Mouse (Mus musculus) neural tube, embryonic 15.5 days (tissue): ENCODE data around the gene Igsf3. TPM values are rescaled to one million over a fixed set of nuclear protein-coding genes. Genes with fewer than 3 reads are reported as not detected.

ENCODE experiments used
- ATAC-seq: fragments of 200-750 bp; cut with Nextera tagmentation; 2 replicates; pipeline ENCODE4 v1.8.0; 2017; ENCODE audit warnings: mild to moderate bottlenecking, moderate TSS enrichment, moderate library complexity; ENCODE audit not compliant: low FRiP score
- H3K27ac ChIP-seq: fragments of 300-500 bp; sonication (generic); replicated peaks from 2 replicates; pipeline ENCODE4 v1.5.1; 2015; ENCODE audit warnings: mild to moderate bottlenecking, inconsistent platforms
- H3K27me3 ChIP-seq: fragments of 300-500 bp; sonication (generic); replicated peaks from 2 replicates; pipeline ENCODE4 v1.6.1; 2015; ENCODE audit warnings: inconsistent platforms
- H3K36me3 ChIP-seq: fragments of 300-500 bp; sonication (generic); 2 replicates; pipeline ENCODE4 v1.6.1; 2015; ENCODE audit warnings: inconsistent platforms
- H3K4me1 ChIP-seq: fragments of 300-500 bp; sonication (generic); 2 replicates; pipeline ENCODE4 v1.6.1; 2015; ENCODE audit warnings: inconsistent platforms
- H3K4me2 ChIP-seq: fragments of 300-500 bp; sonication (generic); 2 replicates; pipeline ENCODE4 v1.6.1; 2015; ENCODE audit warnings: inconsistent platforms, mild to moderate bottlenecking, moderate library complexity
- H3K4me3 ChIP-seq: fragments of 300-500 bp; sonication (generic); replicated peaks from 2 replicates; pipeline ENCODE4 v1.5.1; 2015; ENCODE audit warnings: mild to moderate bottlenecking, inconsistent platforms
- H3K9ac ChIP-seq: fragments of 300-500 bp; sonication (generic); replicated peaks from 2 replicates; pipeline ENCODE4 v1.6.1; 2015; ENCODE audit warnings: mild to moderate bottlenecking, inconsistent platforms
- H3K9me3 ChIP-seq: fragments of 300-500 bp; sonication (generic); replicated peaks from 2 replicates; pipeline ENCODE4 v1.6.1; 2016; ENCODE audit warnings: inconsistent platforms
- WGBS: fragments of 180-500 bp; shearing (Covaris S2); methylation state at CpG from one replicate; pipeline ENCODE4 v1.1.7; 2015; ENCODE audit warnings: mixed read lengths; 5-methylcytosine and 5-hydroxymethylcytosine counted together
- polyA plus RNA-seq: library from polyadenylated mRNA; unstranded; fragments of >200 nt; fragmentation: Nextera tagmentation; extraction: Ambion mirVana; gene quantifications from 2 replicates; pipeline ENCODE4 v1.2.1, GENCODE M21; 2015

Igsf3 gene
- 84.8 and 89.7 TPM in 2 replicates for polyA plus RNA-seq

- peak within 1 kb of the TSS; percentile 83 for H3K27ac ChIP-seq
Measured at GRCm38 (mm10) chr3:101376538-101377247, at the start of gene Igsf3. Gene Igsf3, plus strand, starts transcription at chr3:101377083.

GRCm38 (mm10) chr3:101327248-101327647 lies 49.6 kb upstream of the Igsf3 start:
- WGBS, result 61% methylated on average over 2 of the region's 2 CpGs
- no peak for ATAC-seq
- H3K4me2 ChIP-seq, result no peak overlapping the region
- 0 out of 2 replicates have a peak, but pooled peaks cover 3% of the 10 kb centered on the region for H3K9me3 ChIP-seq
- no peak overlapping the region for H3K27ac ChIP-seq
- H3K36me3 ChIP-seq, result no peaks in the 10 kb centered on the region
- H3K4me3 ChIP-seq, result no peak overlapping the region
- H3K27me3 ChIP-seq, result no peaks in the 10 kb centered on the region
- no peaks in the 10 kb centered on the region for H3K4me1 ChIP-seq
- H3K9ac ChIP-seq, result no peak overlapping the region

More at GRCm38 (mm10) chr3:101376538-101377247, at the start of gene Igsf3:
- peaks cover 44% of the 10 kb centered on the region for H3K4me1 ChIP-seq
- ATAC-seq, result peak; percentile 80
- H3K9me3 ChIP-seq, result no peaks in the 10 kb centered on the region
- no peaks in the 10 kb centered on the region for H3K36me3 ChIP-seq
- H3K9ac ChIP-seq, result peak within 1 kb of the TSS; percentile 94
- 3% methylated on average over 47 of the region's 56 CpGs for WGBS
- H3K4me2 ChIP-seq, result peak within 1 kb of the TSS; percentile 80
- H3K4me3 ChIP-seq, result peak within 1 kb of the TSS; percentile 90
- H3K27me3 ChIP-seq, result no peaks in the 10 kb centered on the region

GRCm38 (mm10) chr3:101328617-101329016 lies 48.3 kb upstream of the Igsf3 start:
- ATAC-seq, result no peak
- Histone ChIP-seq H3K4me1 (no peaks in the 10 kb centered on the region), H3K27ac (no peak overlapping the region), H3K9ac (no peak overlapping the region), H3K36me3 (no peaks in the 10 kb centered on the region), H3K27me3 (no peaks in the 10 kb centered on the region), H3K4me3 (no peak overlapping the region), H3K4me2 (no peak overlapping the region), H3K9me3 (0 out of 2 replicates have a peak, but pooled peaks cover 3% of the 10 kb centered on the region)
- 86% methylated on average over 7 of the region's 7 CpGs for WGBS

GRCm38 (mm10) chr3:101343199-101343924 lies 33.5 kb upstream of the Igsf3 start:
- peak overlapping the region; percentile 60 for H3K27ac ChIP-seq

GRCm38 (mm10) chr3:101344246-101344645 lies 32.6 kb upstream of the Igsf3 start:
- Histone ChIP-seq H3K4me1 (peaks cover 29% of the 10 kb centered on the region), H3K4me3 (no peak overlapping the region), H3K9ac (no peak overlapping the region), H3K27ac (peak overlapping the region; percentile 60; the same call in 1 of the 2 replicates), H3K27me3 (no peaks in the 10 kb centered on the region), H3K9me3 (no peaks in the 10 kb centered on the region), H3K4me2 (no peak overlapping the region), H3K36me3 (no peaks in the 10 kb centered on the region)
- WGBS, result 39% methylated on average over 3 of the region's 3 CpGs
- ATAC-seq, result peak; percentile 22; the same call in 1 of the 2 replicates

More at GRCm38 (mm10) chr3:101343199-101343924, 33.5 kb upstream of the Igsf3 start:
- no peak overlapping the region for H3K9ac ChIP-seq
- H3K4me1 ChIP-seq, result peaks cover 20% of the 10 kb centered on the region
- H3K4me2 ChIP-seq, result no peak overlapping the region
- H3K27me3 ChIP-seq, result no peaks in the 10 kb centered on the region
- H3K36me3 ChIP-seq, result no peaks in the 10 kb centered on the region
- peak; percentile 67 for ATAC-seq
- WGBS, result 65% methylated on average over 9 of the region's 9 CpGs
- no peaks in the 10 kb centered on the region for H3K9me3 ChIP-seq
- H3K4me3 ChIP-seq, result no peak overlapping the region

- Histone ChIP-seq H3K9me3 (no peaks in the 10 kb centered on the region), H3K4me3 (no peak overlapping the region), H3K4me2 (no peak overlapping the region), H3K36me3 (no peaks in the 10 kb centered on the region), H3K9ac (no peak overlapping the region), H3K4me1 (peaks cover 40% of the 10 kb centered on the region), H3K27me3 (no peaks in the 10 kb centered on the region), H3K27ac (no peak overlapping the region)
- ATAC-seq, result no peak
- WGBS, result 63% methylated on average over 6 of the region's 6 CpGs
Measured at GRCm38 (mm10) chr3:101345299-101345698, 31.6 kb upstream of the Igsf3 start.

- H3K36me3 ChIP-seq, result no peaks in the 10 kb centered on the region
- H3K27ac ChIP-seq, result no peak overlapping the region
- H3K9ac ChIP-seq, result no peak overlapping the region
- no peak overlapping the region for H3K4me3 ChIP-seq
- no peaks in the 10 kb centered on the region for H3K27me3 ChIP-seq
- no peaks in the 10 kb centered on the region for H3K9me3 ChIP-seq
- peaks cover 52% of the 10 kb centered on the region for H3K4me1 ChIP-seq
- no peak for ATAC-seq
- no peak overlapping the region for H3K4me2 ChIP-seq
- 69% methylated on average over 1 of the region's 1 CpGs for WGBS
Measured at GRCm38 (mm10) chr3:101346806-101347205, 30.1 kb upstream of the Igsf3 start.

- H3K27me3 ChIP-seq, result no peaks in the 10 kb centered on the region
- H3K9ac ChIP-seq, result no peak overlapping the region
- 65% methylated on average over 9 of the region's 9 CpGs for WGBS
- no peak for ATAC-seq
- H3K4me1 ChIP-seq, result peaks cover 47% of the 10 kb centered on the region
- no peaks in the 10 kb centered on the region for H3K9me3 ChIP-seq
- H3K36me3 ChIP-seq, result no peaks in the 10 kb centered on the region
- peak overlapping the region; percentile 77 for H3K27ac ChIP-seq
- H3K4me2 ChIP-seq, result no peak overlapping the region
- no peak overlapping the region for H3K4me3 ChIP-seq
Measured at GRCm38 (mm10) chr3:101348501-101349161, 28.3 kb upstream of the Igsf3 start.

- no peak overlapping the region for H3K9ac ChIP-seq
- 0 out of 2 replicates have a peak overlapping the region, but pooled peaks have one; percentile 9 for H3K4me2 ChIP-seq
- 17% methylated on average over 6 of the region's 6 CpGs for WGBS
- H3K36me3 ChIP-seq, result no peaks in the 10 kb centered on the region
- H3K27me3 ChIP-seq, result no peaks in the 10 kb centered on the region
- no peaks in the 10 kb centered on the region for H3K9me3 ChIP-seq
- peak; percentile 90 for ATAC-seq
- H3K4me1 ChIP-seq, result peaks cover 36% of the 10 kb centered on the region
- no peak overlapping the region for H3K4me3 ChIP-seq
- H3K27ac ChIP-seq, result peak overlapping the region; percentile 77
Measured at GRCm38 (mm10) chr3:101349542-101350307, 27.2 kb upstream of the Igsf3 start.

- H3K4me3 ChIP-seq, result no peak overlapping the region
- H3K4me1 ChIP-seq, result peaks cover 35% of the 10 kb centered on the region
- no peaks in the 10 kb centered on the region for H3K9me3 ChIP-seq
- peak; percentile 51 for ATAC-seq
- no peak overlapping the region for H3K4me2 ChIP-seq
- H3K36me3 ChIP-seq, result no peaks in the 10 kb centered on the region
- H3K9ac ChIP-seq, result no peak overlapping the region
- WGBS, result 29% methylated on average over 4 of the region's 4 CpGs
- H3K27ac ChIP-seq, result peak overlapping the region; percentile 77
- H3K27me3 ChIP-seq, result no peaks in the 10 kb centered on the region
Measured at GRCm38 (mm10) chr3:101350406-101350805, 26.5 kb upstream of the Igsf3 start.

GRCm38 (mm10) chr3:101354490-101354889 lies 22.4 kb upstream of the Igsf3 start:
- H3K4me3 ChIP-seq, result no peak overlapping the region
- ATAC-seq, result no peak
- no peak overlapping the region for H3K9ac ChIP-seq
- H3K36me3 ChIP-seq, result no peaks in the 10 kb centered on the region
- peaks cover 21% of the 10 kb centered on the region for H3K4me1 ChIP-seq
- H3K27me3 ChIP-seq, result no peaks in the 10 kb centered on the region
- no peak overlapping the region for H3K27ac ChIP-seq
- no peaks in the 10 kb centered on the region for H3K9me3 ChIP-seq
- H3K4me2 ChIP-seq, result no peak overlapping the region
